Mouse (Mus musculus): ENCODE measurements around the gene Mettl27. TPM values are rescaled to one million over a fixed set of nuclear protein-coding genes. Genes with fewer than 3 reads are reported as not detected.

Mettl27 gene
- 14.8 and 17.0 TPM in 2 replicates for polyA plus RNA-seq (2016; fragmentation: Nextera tagmentation; extraction: Ambion mirVana)

- peak within 1 kb of the TSS; percentile 78 for H3K4me3 ChIP-seq
- peaks cover 10% of the 10 kb centered on the region for H3K4me1 ChIP-seq
- peak; percentile 93 for DNase-seq (ENCODE audit: low spot score)
- peak within 1 kb of the TSS; percentile 89 for H3K27ac ChIP-seq (replicated peaks)
- peaks cover 22% of the 10 kb centered on the region for H3K36me3 ChIP-seq (replicated peaks)
- under 1% methylated on average over 41 of the region's 41 CpGs for WGBS
- H3K9me3 ChIP-seq = no peaks in the 10 kb centered on the region
- H3K27me3 ChIP-seq (replicated peaks; ENCODE audit: low read depth, poor library complexity, severe bottlenecking) = no peaks in the 10 kb centered on the region; the same call in 1 of the 2 replicates
These were observed at the start of gene Mettl27 for GRCm38 (mm10) chr5:134932179-134932902. Gene Mettl27 (plus strand): TSS chr5:134932368.

- Histone ChIP-seq H3K4me3 (no peak overlapping the region), H3K9me3 (peaks cover 9% of the 10 kb centered on the region; the same call in 1 of the 2 replicates), H3K4me1 (0 out of 2 replicates have a peak, but pooled peaks cover 3% of the 10 kb centered on the region), H3K36me3 (replicated peaks) (no peaks in the 10 kb centered on the region), H3K27ac (replicated peaks) (no peak overlapping the region), H3K27me3 (replicated peaks; ENCODE audit: low read depth, poor library complexity, severe bottlenecking) (0 out of 2 replicates have a peak, but pooled peaks cover 9% of the 10 kb centered on the region)
- no peak for DNase-seq (ENCODE audit: low spot score)
- WGBS = 78% methylated on average over 3 of the region's 3 CpGs
These were observed 49.1 kb upstream of the Mettl27 start for GRCm38 (mm10) chr5:134883077-134883476.

- H3K4me3 ChIP-seq = no peak overlapping the region
- H3K27me3 ChIP-seq (replicated peaks; ENCODE audit: low read depth, poor library complexity, severe bottlenecking) = 0 out of 2 replicates have a peak, but pooled peaks cover 13% of the 10 kb centered on the region
- H3K27ac ChIP-seq (replicated peaks) = peak overlapping the region; percentile 41; the same call in 1 of the 2 replicates
- peaks cover 10% of the 10 kb centered on the region for H3K4me1 ChIP-seq
- no peak for DNase-seq (ENCODE audit: low spot score)
- 67% methylated on average over 18 of the region's 18 CpGs for WGBS
- no peaks in the 10 kb centered on the region for H3K36me3 ChIP-seq (replicated peaks)
- H3K9me3 ChIP-seq = no peaks in the 10 kb centered on the region
These were observed 44.5 kb upstream of the Mettl27 start for GRCm38 (mm10) chr5:134887447-134888335.

- Histone ChIP-seq H3K4me1 (peaks cover 10% of the 10 kb centered on the region), H3K9me3 (no peaks in the 10 kb centered on the region), H3K36me3 (replicated peaks) (no peaks in the 10 kb centered on the region), H3K27me3 (replicated peaks; ENCODE audit: low read depth, poor library complexity, severe bottlenecking) (0 out of 2 replicates have a peak, but pooled peaks cover 13% of the 10 kb centered on the region), H3K27ac (replicated peaks) (no peak overlapping the region), H3K4me3 (no peak overlapping the region)
- 88% methylated on average over 7 of the region's 7 CpGs for WGBS
- no peak for DNase-seq (ENCODE audit: low spot score)
These were observed 43.7 kb upstream of the Mettl27 start for GRCm38 (mm10) chr5:134888505-134888904.

- 76% methylated on average over 6 of the region's 6 CpGs for WGBS
- DNase-seq (ENCODE audit: low spot score) = no peak
- Histone ChIP-seq H3K9me3 (no peaks in the 10 kb centered on the region), H3K4me1 (peaks cover 20% of the 10 kb centered on the region), H3K4me3 (no peak overlapping the region), H3K27ac (replicated peaks) (no peak overlapping the region), H3K27me3 (replicated peaks; ENCODE audit: low read depth, poor library complexity, severe bottlenecking) (0 out of 2 replicates have a peak, but pooled peaks cover 13% of the 10 kb centered on the region), H3K36me3 (replicated peaks) (no peaks in the 10 kb centered on the region)
These were observed 41.5 kb upstream of the Mettl27 start for GRCm38 (mm10) chr5:134890601-134891054.

- Histone ChIP-seq H3K4me1 (peaks cover 27% of the 10 kb centered on the region), H3K36me3 (replicated peaks) (no peaks in the 10 kb centered on the region), H3K4me3 (no peak overlapping the region), H3K27ac (replicated peaks) (peak overlapping the region; percentile 24), H3K9me3 (no peaks in the 10 kb centered on the region), H3K27me3 (replicated peaks; ENCODE audit: low read depth, poor library complexity, severe bottlenecking) (0 out of 2 replicates have a peak, but pooled peaks cover 13% of the 10 kb centered on the region)
- 69% methylated on average over 8 of the region's 8 CpGs for WGBS
- DNase-seq (ENCODE audit: low spot score) = no peak
These were observed 40.6 kb upstream of the Mettl27 start for GRCm38 (mm10) chr5:134891552-134891951.

- no peak for DNase-seq (ENCODE audit: low spot score)
- Histone ChIP-seq H3K27me3 (replicated peaks; ENCODE audit: low read depth, poor library complexity, severe bottlenecking) (0 out of 2 replicates have a peak, but pooled peaks cover 8% of the 10 kb centered on the region), H3K9me3 (no peaks in the 10 kb centered on the region), H3K4me1 (peaks cover 38% of the 10 kb centered on the region), H3K4me3 (no peak overlapping the region), H3K36me3 (replicated peaks) (no peaks in the 10 kb centered on the region), H3K27ac (replicated peaks) (no peak overlapping the region)
- 82% methylated on average over 5 of the region's 5 CpGs for WGBS
These were observed 39.5 kb upstream of the Mettl27 start for GRCm38 (mm10) chr5:134892717-134893116.

GRCm38 (mm10) chr5:134895291-134895690 lies 36.9 kb upstream of the Mettl27 start:
- H3K36me3 ChIP-seq (replicated peaks) = no peaks in the 10 kb centered on the region
- H3K27me3 ChIP-seq (replicated peaks; ENCODE audit: low read depth, poor library complexity, severe bottlenecking) = peaks cover 4% of the 10 kb centered on the region; the same call in 1 of the 2 replicates
- H3K27ac ChIP-seq (replicated peaks) = no peak overlapping the region
- 42% methylated on average over 8 of the region's 8 CpGs for WGBS
- no peaks in the 10 kb centered on the region for H3K9me3 ChIP-seq
- peak; percentile 79 for DNase-seq (ENCODE audit: low spot score)
- H3K4me3 ChIP-seq = no peak overlapping the region
- peaks cover 40% of the 10 kb centered on the region for H3K4me1 ChIP-seq

GRCm38 (mm10) chr5:134896965-134897364 lies 35.2 kb upstream of the Mettl27 start:
- H3K4me3 ChIP-seq = no peak overlapping the region
- WGBS = 82% methylated on average over 8 of the region's 8 CpGs
- peaks cover 46% of the 10 kb centered on the region for H3K4me1 ChIP-seq
- H3K36me3 ChIP-seq (replicated peaks) = no peaks in the 10 kb centered on the region
- H3K27ac ChIP-seq (replicated peaks) = peak overlapping the region; percentile 49
- peaks cover 4% of the 10 kb centered on the region; the same call in 1 of the 2 replicates for H3K27me3 ChIP-seq (replicated peaks; ENCODE audit: low read depth, poor library complexity, severe bottlenecking)
- no peak for DNase-seq (ENCODE audit: low spot score)
- no peaks in the 10 kb centered on the region for H3K9me3 ChIP-seq

- H3K27ac ChIP-seq (replicated peaks) = peak overlapping the region; percentile 49
- H3K4me3 ChIP-seq = no peak overlapping the region
- no peaks in the 10 kb centered on the region for H3K36me3 ChIP-seq (replicated peaks)
- peak; percentile 28 for DNase-seq (ENCODE audit: low spot score)
- no peaks in the 10 kb centered on the region for H3K9me3 ChIP-seq
- H3K4me1 ChIP-seq = peaks cover 46% of the 10 kb centered on the region
- peaks cover 8% of the 10 kb centered on the region; the same call in 1 of the 2 replicates for H3K27me3 ChIP-seq (replicated peaks; ENCODE audit: low read depth, poor library complexity, severe bottlenecking)
- WGBS = 69% methylated on average over 17 of the region's 17 CpGs
These were observed 34.6 kb upstream of the Mettl27 start for GRCm38 (mm10) chr5:134897596-134897995.

GRCm38 (mm10) chr5:134901012-134901643 lies 31.0 kb upstream of the Mettl27 start:
- Histone ChIP-seq H3K27ac (replicated peaks) (no peak overlapping the region), H3K9me3 (no peaks in the 10 kb centered on the region), H3K36me3 (replicated peaks) (no peaks in the 10 kb centered on the region), H3K27me3 (replicated peaks; ENCODE audit: low read depth, poor library complexity, severe bottlenecking) (peaks cover 8% of the 10 kb centered on the region; the same call in 1 of the 2 replicates), H3K4me3 (no peak overlapping the region), H3K4me1 (peaks cover 31% of the 10 kb centered on the region)
- DNase-seq (ENCODE audit: low spot score) = peak; percentile 60
- 46% methylated on average over 12 of the region's 12 CpGs for WGBS

GRCm38 (mm10) chr5:134901644-134902027 lies 30.5 kb upstream of the Mettl27 start:
- Histone ChIP-seq H3K4me1 (peaks cover 29% of the 10 kb centered on the region), H3K27me3 (replicated peaks; ENCODE audit: low read depth, poor library complexity, severe bottlenecking) (peaks cover 8% of the 10 kb centered on the region; the same call in 1 of the 2 replicates), H3K36me3 (replicated peaks) (no peaks in the 10 kb centered on the region), H3K9me3 (no peaks in the 10 kb centered on the region), H3K4me3 (no peak overlapping the region), H3K27ac (replicated peaks) (no peak overlapping the region)
- no peak for DNase-seq (ENCODE audit: low spot score)
- 73% methylated on average over 8 of the region's 8 CpGs for WGBS
